Mouse (Mus musculus) heart, embryonic 11.5 days (tissue): ENCODE data around the gene Cldn6. TPM values are rescaled to one million over a fixed set of nuclear protein-coding genes. Genes with fewer than 3 reads are reported as not detected.
A peak's percentile ranks its signal among the peaks of the same experiment; 100 is the strongest.

Source experiments
- ATAC-seq: fragments of 200-750 bp; cut with Nextera tagmentation; replicated peaks from 2 replicates; pipeline ENCODE4 v1.8.0; 2017; ENCODE audit warnings: moderate library complexity; ENCODE audit not compliant: insufficient number of reproducible peaks, low FRiP score, low TSS enrichment
- H3K27ac ChIP-seq: fragments of 300-500 bp; sonication (generic); 2 replicates; pipeline ENCODE4 v1.5.1; 2014; ENCODE audit warnings: mild to moderate bottlenecking, low read depth, low read length
- H3K27me3 ChIP-seq: fragments of 300-500 bp; sonication (generic); 2 replicates; pipeline ENCODE4 v1.6.1; 2014; ENCODE audit warnings: mild to moderate bottlenecking, low read length, mixed read lengths; ENCODE audit not compliant: control insufficient read depth, insufficient read depth
- H3K36me3 ChIP-seq: fragments of 300-500 bp; sonication (generic); 2 replicates; pipeline ENCODE4 v1.6.1; 2014; ENCODE audit warnings: mild to moderate bottlenecking, low read length, moderate library complexity, mixed read lengths; ENCODE audit not compliant: control insufficient read depth, insufficient read depth
- H3K4me1 ChIP-seq: fragments of 300-500 bp; sonication (generic); 2 replicates; pipeline ENCODE4 v1.6.1; 2014; ENCODE audit warnings: low read length; ENCODE audit not compliant: control insufficient read depth, insufficient read depth
- H3K4me2 ChIP-seq: fragments of 300-500 bp; sonication (generic); 2 replicates; pipeline ENCODE4 v1.6.1; 2014; ENCODE audit warnings: mild to moderate bottlenecking, moderate library complexity
- H3K4me3 ChIP-seq: fragments of 300-500 bp; sonication (generic); 2 replicates; pipeline ENCODE4 v1.5.1; 2014; ENCODE audit warnings: low read depth, low read length
- H3K9ac ChIP-seq: fragments of 300-500 bp; sonication (generic); 2 replicates; pipeline ENCODE4 v1.6.1; 2014; ENCODE audit warnings: mild to moderate bottlenecking, low read depth, low read length, moderate library complexity
- H3K9me3 ChIP-seq: fragments of 300-500 bp; sonication (generic); replicated peaks from 2 replicates; pipeline ENCODE4 v1.6.1; 2016; ENCODE audit warnings: low read length; ENCODE audit not compliant: control insufficient read depth
- whole genome bisulfite sequencing: fragments of 180-500 bp; shearing (Covaris S2); extraction: QIAGEN DNeasy Blood & Tissue Kit; methylation state at CpG from one replicate; pipeline ENCODE4 v1.1.7; 2014; ENCODE audit not compliant: insufficient replicate concordance; 5-methylcytosine and 5-hydroxymethylcytosine counted together
- polyA plus RNA-seq: library from polyadenylated mRNA; unstranded; fragments of >200 nt; fragmentation: Nextera tagmentation; extraction: Ambion mirVana; gene quantifications from 2 replicates; pipeline ENCODE4 v1.2.1, GENCODE M21; 2014

The Cldn6 gene
- polyA plus RNA-seq, 1 experiment from 2014 or later = 3.9 TPM

DNA sequence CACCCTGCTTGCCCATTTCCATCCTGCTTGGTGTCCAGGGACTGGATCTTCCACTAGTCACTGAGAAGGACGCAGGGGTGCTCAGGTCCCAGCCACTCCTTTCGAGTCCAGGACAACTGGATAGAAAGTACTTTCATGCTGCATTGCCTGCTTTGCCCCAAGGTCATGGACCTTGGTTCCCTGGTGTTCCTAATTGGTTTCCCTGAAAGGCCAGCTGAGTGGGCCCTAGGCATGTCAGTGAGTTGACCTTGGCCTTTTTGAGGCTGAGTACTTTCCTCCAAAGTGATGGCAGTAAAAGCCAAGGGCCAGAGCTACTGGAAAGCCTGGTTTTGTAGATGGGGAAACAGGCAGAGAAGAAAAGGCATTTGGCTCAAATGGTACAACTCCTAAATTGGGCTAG, 42.8 kb downstream of the Cldn6 start:
- Histone ChIP-seq H3K27me3 (peaks cover 7% of the 10 kb centered on the region; the same call in 1 of the 2 replicates), H3K9ac (no peak overlapping the region), H3K27ac (no peak overlapping the region), H3K4me1 (peaks cover 3% of the 10 kb centered on the region; the same call in 1 of the 2 replicates), H3K4me2 (no peak overlapping the region), H3K9me3 (no peaks in the 10 kb centered on the region), H3K4me3 (no peak overlapping the region), H3K36me3 (no peaks in the 10 kb centered on the region)
- ATAC-seq = no peak
- 85% methylated on average over 2 of the region's 2 CpGs for WGBS

DNA sequence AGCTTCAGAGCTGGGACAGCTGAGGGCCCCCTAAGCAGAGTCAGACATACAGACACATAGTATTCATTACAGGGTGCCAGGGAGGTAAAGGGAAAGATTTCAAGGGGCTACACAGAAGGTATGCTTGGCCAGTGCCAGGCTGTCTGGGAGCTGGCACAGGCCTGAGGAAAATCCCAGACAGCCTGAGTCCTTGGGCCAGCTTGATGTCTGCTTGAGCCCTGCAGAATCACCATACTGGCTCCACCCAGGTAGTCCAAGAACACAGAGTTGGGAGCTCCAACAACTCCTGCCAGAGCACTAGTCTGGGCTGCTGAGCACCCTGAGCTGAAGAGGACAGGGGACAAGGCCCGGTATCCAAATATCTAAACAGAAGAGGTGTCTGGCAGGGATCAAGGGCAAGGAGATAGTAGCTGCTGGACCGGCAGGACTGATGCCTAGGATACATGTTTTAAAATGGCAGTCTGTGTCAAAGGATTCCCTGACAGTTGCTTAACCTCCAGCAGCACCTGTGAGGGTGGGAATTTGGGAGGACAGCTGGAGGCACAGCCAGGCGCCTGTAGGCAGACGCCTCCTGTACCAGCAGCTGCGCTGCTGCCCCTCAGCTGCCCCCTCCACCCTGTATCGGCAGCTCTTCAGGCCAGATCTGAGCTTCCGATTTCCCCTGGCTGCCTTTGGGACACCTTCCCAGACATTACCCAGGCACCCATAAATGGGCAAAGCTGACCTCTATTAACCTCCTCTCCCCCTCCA, 43.5 kb downstream of the Cldn6 start, which contains the start of gene 1520401A03Rik:
TSS of gene 1520401A03Rik (minus strand) at position 408 of the 750 bp plus-strand sequence.
- Histone ChIP-seq H3K9me3 (no peaks in the 10 kb centered on the region), H3K9ac (no peak within 1 kb of the TSS), H3K36me3 (no peaks in the 10 kb centered on the region), H3K4me3 (no peak within 1 kb of the TSS), H3K27me3 (peaks cover 6% of the 10 kb centered on the region; the same call in 1 of the 2 replicates), H3K4me1 (peaks cover 3% of the 10 kb centered on the region; the same call in 1 of the 2 replicates), H3K4me2 (no peak within 1 kb of the TSS), H3K27ac (no peak within 1 kb of the TSS)
- WGBS = 56% methylated on average over 7 of the region's 7 CpGs
- ATAC-seq = no peak

DNA sequence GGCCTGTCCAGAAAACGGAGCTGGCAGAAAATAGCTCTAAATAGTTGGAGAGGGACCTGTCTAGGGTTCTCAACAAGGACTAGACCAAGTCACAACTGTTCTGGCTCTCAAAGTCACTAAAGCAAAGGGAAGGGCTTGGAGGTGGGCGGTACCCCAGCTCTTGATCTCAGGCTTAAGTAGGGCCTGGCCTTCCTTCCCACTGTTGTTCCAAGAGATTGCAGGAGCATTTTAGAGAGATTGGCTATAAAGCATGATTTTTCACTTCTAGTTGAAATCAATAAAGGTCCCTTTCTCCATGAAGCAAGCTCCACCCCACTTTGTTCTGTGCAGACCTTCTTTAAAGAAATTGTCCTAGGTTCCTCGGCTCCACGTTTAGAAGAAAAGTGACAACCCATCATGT, 46.4 kb downstream of the Cldn6 start:
- H3K4me2 ChIP-seq = peak overlapping the region; percentile 77
- peak overlapping the region; percentile 95 for H3K27ac ChIP-seq
- peak overlapping the region; percentile 89; the same call in 1 of the 2 replicates for H3K9ac ChIP-seq
- peaks cover 3% of the 10 kb centered on the region; the same call in 1 of the 2 replicates for H3K4me1 ChIP-seq
- no peaks in the 10 kb centered on the region for H3K36me3 ChIP-seq
- peaks cover 3% of the 10 kb centered on the region; the same call in 1 of the 2 replicates for H3K27me3 ChIP-seq
- no peaks in the 10 kb centered on the region for H3K9me3 ChIP-seq
- 61% methylated on average over 4 of the region's 4 CpGs for WGBS
- H3K4me3 ChIP-seq = peak overlapping the region; percentile 90
- ATAC-seq = no peak

DNA sequence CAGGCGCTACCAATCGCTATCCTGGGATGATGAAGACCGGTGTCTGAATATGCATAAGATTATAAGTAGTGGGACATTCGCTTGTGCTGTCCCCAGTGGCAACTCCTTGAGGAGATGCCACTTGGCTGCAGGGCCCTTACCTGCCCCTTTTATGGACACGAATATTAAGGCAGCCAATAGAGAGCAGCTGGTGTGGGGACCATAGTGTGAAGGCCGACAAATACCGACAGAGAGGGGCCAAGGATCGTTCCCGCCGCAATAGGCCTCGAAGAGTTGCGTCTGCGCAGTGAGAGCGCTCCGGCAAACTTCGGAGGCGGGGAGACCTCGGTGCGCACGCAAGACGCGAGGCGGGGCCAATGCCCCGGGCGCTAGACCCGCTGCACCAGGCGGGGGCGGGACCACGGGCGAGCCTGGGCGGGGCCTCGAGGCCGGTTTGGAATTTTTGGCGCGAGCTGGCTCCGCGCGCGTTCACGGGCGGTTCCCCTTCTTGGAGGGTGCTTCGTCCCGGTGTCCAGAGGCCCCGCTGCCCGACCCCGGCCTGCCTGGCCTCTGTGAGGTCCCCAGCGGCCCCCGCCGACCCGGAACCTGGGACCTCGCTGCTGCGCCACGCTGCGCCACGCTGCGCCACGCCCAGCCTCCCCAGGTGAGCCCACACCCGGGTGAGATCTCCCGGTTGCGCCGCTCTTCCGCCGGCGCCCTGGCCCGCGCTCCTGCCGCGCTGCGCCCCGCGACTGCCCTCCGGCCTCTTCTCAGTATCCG, 47.1 kb downstream of the Cldn6 start, which contains the start of gene Pkmyt1:
TSS of gene Pkmyt1 (plus strand) at position 338 of the 759 bp plus-strand sequence.
- 1% methylated on average over 70 of the region's 73 CpGs for WGBS
- peak within 1 kb of the TSS; percentile 89 for H3K9ac ChIP-seq
- peak; percentile 94 for ATAC-seq

DNA sequence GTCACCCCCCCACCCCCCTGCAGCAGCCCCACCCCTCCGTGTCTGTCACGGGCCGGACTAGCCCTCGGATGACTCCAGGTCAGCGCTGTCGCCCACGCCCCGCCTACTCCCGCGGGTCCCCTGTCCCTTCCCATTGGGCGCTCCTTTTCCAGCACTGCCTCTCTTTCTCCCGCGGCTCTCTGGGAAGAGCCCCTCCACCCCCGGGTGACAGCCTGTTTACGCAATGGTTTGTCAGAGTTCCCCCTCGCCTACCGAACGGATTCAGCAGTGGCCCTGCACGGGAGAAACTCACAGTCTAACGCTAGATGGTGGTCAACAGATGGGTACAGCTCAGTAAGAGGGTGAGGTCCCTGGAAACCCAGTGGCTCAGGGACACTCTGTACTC, 47.7 kb downstream of the Cldn6 start:
- Histone ChIP-seq H3K4me3 (peak overlapping the region; percentile 90), H3K9me3 (no peaks in the 10 kb centered on the region), H3K27ac (peak overlapping the region; percentile 95), H3K36me3 (no peaks in the 10 kb centered on the region), H3K27me3 (no peaks in the 10 kb centered on the region), H3K9ac (peak overlapping the region; percentile 89), H3K4me2 (peak overlapping the region; percentile 77), H3K4me1 (peaks cover 3% of the 10 kb centered on the region; the same call in 1 of the 2 replicates)
- under 1% methylated on average over 20 of the region's 20 CpGs for WGBS
- peak; percentile 90 for ATAC-seq

More for the DNA sequence above, 47.1 kb downstream of the Cldn6 start, which contains the start of gene Pkmyt1:
- Histone ChIP-seq H3K4me2 (peak within 1 kb of the TSS; percentile 77), H3K4me3 (peak within 1 kb of the TSS; percentile 90), H3K9me3 (no peaks in the 10 kb centered on the region), H3K27me3 (no peaks in the 10 kb centered on the region), H3K4me1 (peaks cover 3% of the 10 kb centered on the region; the same call in 1 of the 2 replicates), H3K36me3 (no peaks in the 10 kb centered on the region), H3K27ac (peak within 1 kb of the TSS; percentile 95)

DNA sequence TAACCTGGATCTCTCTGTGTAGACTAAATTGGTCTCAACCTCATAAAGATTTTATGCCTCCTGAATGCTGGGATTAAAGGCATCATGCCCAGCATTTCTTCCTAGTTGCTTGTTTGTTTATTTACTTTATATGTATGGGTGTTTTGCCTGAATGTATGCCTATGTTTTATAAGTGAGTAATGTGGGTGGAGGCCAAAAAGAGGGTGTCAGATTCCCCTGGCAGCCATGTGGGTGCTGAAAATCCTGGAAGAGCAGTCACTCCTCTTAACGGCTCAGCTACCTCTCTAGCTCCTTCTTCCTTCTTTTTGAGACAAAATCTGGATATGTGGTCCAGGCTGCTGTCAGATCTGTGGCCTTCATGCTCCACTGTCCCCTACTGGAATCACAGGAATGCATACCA, 51.4 kb downstream of the Cldn6 start:
- Histone ChIP-seq H3K4me3 (no peak overlapping the region), H3K9ac (no peak overlapping the region), H3K36me3 (peaks cover 9% of the 10 kb centered on the region), H3K9me3 (no peaks in the 10 kb centered on the region), H3K4me1 (peaks cover 3% of the 10 kb centered on the region; the same call in 1 of the 2 replicates), H3K27ac (no peak overlapping the region), H3K27me3 (peaks cover under 1% of the 10 kb centered on the region; the same call in 1 of the 2 replicates), H3K4me2 (no peak overlapping the region)
- no peak for ATAC-seq
- WGBS = 61% methylated on average over 1 of the region's 1 CpGs

Other genes with a start within 250 kb of the Cldn6 start
- gene Vmn2r117, start 199.6 kb upstream of the Cldn6 start, polyA plus RNA-seq = not detected in 2 replicates
- 15.1 and 17.4 TPM in 2 replicates for gene Zfp213, start 115.0 kb upstream of the Cldn6 start, polyA plus RNA-seq
- gene Zfp13, start 79.8 kb upstream of the Cldn6 start, polyA plus RNA-seq = 8.9 and 9.0 TPM in 2 replicates
- not detected in 2 replicates for gene Zscan10, start 78.4 kb upstream of the Cldn6 start, polyA plus RNA-seq
- gene Mmp25, start 34.0 kb upstream of the Cldn6 start, polyA plus RNA-seq = 0.07 and 0.27 TPM in 2 replicates
- gene Bicdl2, start 18.7 kb upstream of the Cldn6 start, polyA plus RNA-seq = 0.24 TPM in 1 of 2 replicates, not detected in the other
- gene Hcfc1r1, start 5.7 kb upstream of the Cldn6 start, polyA plus RNA-seq = 382 and 389 TPM in 2 replicates
- 40.9 and 41.0 TPM in 2 replicates for gene Thoc6, start 5.4 kb upstream of the Cldn6 start, polyA plus RNA-seq
- 77.6 and 85.3 TPM in 2 replicates for gene Tnfrsf12a, start 1.8 kb upstream of the Cldn6 start, polyA plus RNA-seq
- gene Cldn9, start 4.8 kb downstream of the Cldn6 start, polyA plus RNA-seq = 0.25 and 0.46 TPM in 2 replicates
- 0.16 and 0.20 TPM in 2 replicates for gene 1520401A03Rik, start 43.5 kb downstream of the Cldn6 start, polyA plus RNA-seq
- gene Pkmyt1, start 47.1 kb downstream of the Cldn6 start, polyA plus RNA-seq = 31.5 and 33.8 TPM in 2 replicates
- gene Paqr4, start 61.6 kb downstream of the Cldn6 start, polyA plus RNA-seq = 7.6 and 7.9 TPM in 2 replicates
- gene Kremen2, start 66.6 kb downstream of the Cldn6 start, polyA plus RNA-seq = 0.27 and 0.63 TPM in 2 replicates
- gene Flywch1, start 92.4 kb downstream of the Cldn6 start, polyA plus RNA-seq = 60.5 and 62.4 TPM in 2 replicates
- 8.2 and 9.5 TPM in 2 replicates for gene Flywch2, start 106.8 kb downstream of the Cldn6 start, polyA plus RNA-seq
- gene Srrm2, start 111.3 kb downstream of the Cldn6 start, polyA plus RNA-seq = 285 and 390 TPM in 2 replicates
- gene Elob, start 149.9 kb downstream of the Cldn6 start, polyA plus RNA-seq = 929 and 1,004 TPM in 2 replicates
- not detected in 2 replicates for gene Prss33, start 156.8 kb downstream of the Cldn6 start, polyA plus RNA-seq
- gene Prss32, start 164.6 kb downstream of the Cldn6 start, polyA plus RNA-seq = not detected in 2 replicates
- gene Prss41, start 164.9 kb downstream of the Cldn6 start, polyA plus RNA-seq = 0.19 and 0.31 TPM in 2 replicates
- not detected in 2 replicates for gene Prss21, start 188.8 kb downstream of the Cldn6 start, polyA plus RNA-seq
- gene Dcpp1, start 201.6 kb downstream of the Cldn6 start, polyA plus RNA-seq = not detected in 2 replicates
- not detected in 2 replicates for gene Dcpp2, start 201.6 kb downstream of the Cldn6 start, polyA plus RNA-seq
- gene Dcpp3, start 238.2 kb downstream of the Cldn6 start, polyA plus RNA-seq = not detected in 2 replicates